In genomic region chr5:65491767-65492715, GRCm38 (mm10) we compare ENCODE assay signal across 9 mouse cellular contexts. TPM values are rescaled to one million over a fixed set of nuclear protein-coding genes. Genes with fewer than 3 reads are reported as not detected.
DNase-seq lines count a peak whose midpoint lies in the region; TF ChIP-seq lines count a peak whose summit lies in the region.
"Had no signal": no experiment of that assay in that cellular context is flagged by ENCODE, and none has a peak within 500 bp of the region (broad histone marks: within the 10 kb centered on the region; RNA-seq: fewer than 3 reads in every experiment).

No protein-coding gene starts in this region.

- peak overlapping the region; percentile 85 for H3K9ac ChIP-seq in ES-E14 (ENCODE audit: insufficient read depth, low read depth, low read length, poor library complexity, severe bottlenecking)

- under 1% methylated on average over 57 of the region's 57 CpGs for WGBS in hindbrain, embryonic 10.5 days

- peaks cover 2 to 4% of the 10 kb centered on the region in 2 experiments; a peak in 2 of 4 replicates for H3K4me1 ChIP-seq in ES-E14 (ENCODE audit: control insufficient read depth in 2 of 2, insufficient read depth in 2 of 2, low read length in 2 of 2, poor library complexity in 1 of 2)
- peaks cover 18% of the 10 kb centered on the region for H3K4me1 ChIP-seq in hindbrain, embryonic 10.5 days (replicated peaks)

- peak overlapping the region; percentile 95 to 98 for H3K4me3 ChIP-seq in ES-E14 (ENCODE audit: insufficient read depth in 1 of 2, low read depth in 1 of 2, low read length in 2 of 2, poor library complexity in 1 of 2, severe bottlenecking in 1 of 2)
- H3K4me3 ChIP-seq in hindbrain, embryonic 10.5 days: peak overlapping the region; percentile 88

- in situ Hi-C loops in ES-E14 (cut with MboI; ENCODE audit: low sequenced_read_pairs in 2 of 2, unreplicated experiment in 2 of 2): no loop called here

- H3K27ac ChIP-seq in ES-E14 (ENCODE audit: insufficient read depth, low read depth, low read length, poor library complexity, severe bottlenecking): 0 out of 2 replicates have a peak overlapping the region, but pooled peaks have one; percentile 15
- H3K27ac ChIP-seq in hindbrain, embryonic 10.5 days: peak overlapping the region; percentile 96

- H3K9me3 ChIP-seq in ES-E14 (ENCODE audit: control insufficient read depth, insufficient read depth, low read depth, low read length): no peaks in the 10 kb centered on the region
- H3K9me3 ChIP-seq in hindbrain, embryonic 10.5 days: no peaks in the 10 kb centered on the region

- peak; percentile 27 for DNase-seq in ES-E14 (ENCODE audit: low read depth, low spot score)
- DNase-seq in cerebellum, adult 18-20 months: peak; percentile 71 to 76
- DNase-seq in forelimb bud, embryonic 11.5 days (ENCODE audit: low read depth, low spot score): peak; percentile 53
- peak; percentile 73 for DNase-seq in hindbrain, embryonic 10.5 days (ENCODE audit: low spot score)
- peak; percentile 65 to 77 for DNase-seq in layer of hippocampus, postnatal 10 days (ENCODE audit: low spot score in 2 of 2)
- peak; percentile 83 for DNase-seq in lung, postnatal 10 days
- peak; percentile 48 for DNase-seq in ovary, postnatal 14 days (ENCODE audit: low spot score)
- DNase-seq in thymus, postnatal 10 days (ENCODE audit: low spot score in 2 of 2): peak; percentile 66 to 70

- H3K36me3 ChIP-seq in ES-E14 (ENCODE audit: control insufficient read depth, insufficient read depth, low read length, poor library complexity, severe bottlenecking): no peaks in the 10 kb centered on the region
- no peaks in the 10 kb centered on the region for H3K36me3 ChIP-seq in hindbrain, embryonic 10.5 days

- H3K27me3 ChIP-seq in hindbrain, embryonic 10.5 days (ENCODE audit: insufficient read depth, poor library complexity, severe bottlenecking): peaks cover 3% of the 10 kb centered on the region; the same call in 1 of the 2 replicates

TF ChIP-seq in ES-E14, 5 proteins besides CTCF, POLR2A, EP300 and RAD21:
- TF ChIP-seq HCFC1 (IDR thresholded peaks at IDR 0.05; ENCODE audit: borderline replicate concordance, insufficient read depth, low read length) (no peak), CHD2 (IDR thresholded peaks at IDR 0.05; ENCODE audit: low read depth, low read length) (no peak), ZC3H11A (IDR thresholded peaks at IDR 0.05; ENCODE audit: borderline replicate concordance, low read depth, low read length) (no peak), MAFK (IDR thresholded peaks at IDR 0.05; ENCODE audit: insufficient read depth, low read depth, low read length) (no peak), ZNF384 (IDR thresholded peaks at IDR 0.05; ENCODE audit: low read depth, low read length) (no peak)

RNA-seq across cellular contexts. Expression of gene Gm43552, which starts 0.6 kb away (rescaled TPM):
- total RNA-seq in ES-E14 (2012; rRNA removed): not detected in 2 replicates
- polyA plus RNA-seq in hindbrain, embryonic 10.5 days (2016; fragmentation: Nextera tagmentation; extraction: Ambion mirVana): not detected in 2 replicates
- not detected for total RNA-seq in layer of hippocampus, postnatal 10 days (2021)
- polyA plus RNA-seq: large intestine, adult 2 months had no signal

RNA-seq across cellular contexts. Expression of gene Smim14, which starts 44.9 kb away (rescaled TPM):
- total RNA-seq in ES-E14 (2012; rRNA removed): 18.9 and 23.5 TPM in 2 replicates
- polyA plus RNA-seq in hindbrain, embryonic 10.5 days (2016; fragmentation: Nextera tagmentation; extraction: Ambion mirVana): 74.4 and 106 TPM in 2 replicates
- total RNA-seq in layer of hippocampus, postnatal 10 days (2021): 100 to 1,000 TPM; 141 to 152 TPM

RNA-seq across cellular contexts. Expression of gene Ube2k, which starts 45.0 kb away (rescaled TPM):
- 77.1 and 101 TPM in 2 replicates for total RNA-seq in ES-E14 (2012; rRNA removed)
- 182 and 190 TPM in 2 replicates for polyA plus RNA-seq in hindbrain, embryonic 10.5 days (2016; fragmentation: Nextera tagmentation; extraction: Ambion mirVana)
- 100 to 1,000 TPM; 140 to 150 TPM for total RNA-seq in layer of hippocampus, postnatal 10 days (2021)

RNA-seq across cellular contexts. Expression of gene Ugdh, which starts 56.3 kb away (rescaled TPM):
- total RNA-seq in ES-E14 (2012; rRNA removed): 6.9 and 15.8 TPM in 2 replicates
- polyA plus RNA-seq in hindbrain, embryonic 10.5 days (2016; fragmentation: Nextera tagmentation; extraction: Ambion mirVana): 52.0 and 62.9 TPM in 2 replicates
- 10 to 100 TPM; 27.7 to 33.7 TPM for total RNA-seq in layer of hippocampus, postnatal 10 days (2021)

Comparison
In these comparisons a context has a peak if more than half of its experiments do, and no peak if none do; other contexts are left out.
1. Peak in every context shown above with its lines: DNase-seq, H3K4me3 ChIP-seq and H3K27ac ChIP-seq.
2. DNase-seq: peak in every context shown above with its lines; median percentile 83 in lung, postnatal 10 days; 74 in cerebellum, adult 18-20 months; 73 in hindbrain, embryonic 10.5 days; 71 in layer of hippocampus, postnatal 10 days; 68 in thymus, postnatal 10 days; 53 in forelimb bud, embryonic 11.5 days; 48 in ovary, postnatal 14 days; 27 in ES-E14.